Mouse (Mus musculus) MEL (cell line): ENCODE measurements around the gene Tpp1.

ENCODE experiments used
- CTCF ChIP-seq, 3 experiments: IDR thresholded peaks in 2 of 3; conservative IDR thresholded peaks in 1 of 3; 2 replicates each; pipeline ENCODE4 v1.5.1; 2011 to 2012; ENCODE audit warnings: low read length in 3 of 3, low read depth in 2 of 3, mild to moderate bottlenecking in 2 of 3, improper control_type of control experiment in 1 of 3, inconsistent platforms in 1 of 3, mixed read lengths in 1 of 3, moderate library complexity in 1 of 3; ENCODE audit not compliant: control insufficient read depth in 1 of 3, insufficient read depth in 1 of 3, poor library complexity in 1 of 3, severe bottlenecking in 1 of 3
- EP300 ChIP-seq, 2 experiments: IDR thresholded peaks; 2 replicates each; pipeline ENCODE4 v1.6.1; 2011; ENCODE audit warnings: improper control_type of control experiment in 2 of 2, low read length in 2 of 2, low read depth in 1 of 2, mild to moderate bottlenecking in 1 of 2
- GATA1 ChIP-seq: IDR thresholded peaks from 2 replicates; pipeline ENCODE4 v1.6.1; 2011; ENCODE audit warnings: low read depth, low read length, improper control_type of control experiment
- KAT2A ChIP-seq: conservative IDR thresholded peaks from 2 replicates; pipeline ENCODE4 v1.6.1; 2012; ENCODE audit warnings: low read depth, low read length, improper control_type of control experiment, inconsistent platforms
- MEF2A ChIP-seq: IDR thresholded peaks from 2 replicates; pipeline ENCODE4 v1.6.1; 2014; ENCODE audit warnings: low read depth, mild to moderate bottlenecking, inconsistent platforms, low read length, improper control_type of control experiment; ENCODE audit not compliant: poor library complexity, insufficient replicate concordance, severe bottlenecking; ENCODE audit errors: extremely low read depth
- POLR2A ChIP-seq, 2 experiments: IDR thresholded peaks; 2 replicates each; pipeline ENCODE4 v1.6.1; 2011 to 2012; ENCODE audit warnings: low read length in 2 of 2, mild to moderate bottlenecking in 2 of 2, control low read depth in 1 of 2, improper control_type of control experiment in 1 of 2, low read depth in 1 of 2, moderate library complexity in 1 of 2; ENCODE audit not compliant: control insufficient read depth in 1 of 2, insufficient read depth in 1 of 2, poor library complexity in 1 of 2
- ZKSCAN1 ChIP-seq: IDR thresholded peaks from 2 replicates; pipeline ENCODE4 v1.6.1; 2012; ENCODE audit warnings: low read depth, mild to moderate bottlenecking, inconsistent platforms, low read length, improper control_type of control experiment, moderate library complexity

GRCm38 (mm10) chr7:105736911-105737521 lies 15.0 kb downstream of the Tpp1 start, which contains the start of gene Rrp8:
- TF ChIP-seq CTCF (IDR thresholded peaks at IDR 0.05 in 2 of 3, conservative IDR thresholded peaks at IDR 0.05 in 1 of 3; ENCODE audit: control insufficient read depth in 1 of 3, insufficient read depth in 1 of 3, low read depth in 2 of 3, low read length in 3 of 3, poor library complexity in 1 of 3, severe bottlenecking in 1 of 3) (no peak), MEF2A (no peak), GATA1 (no peak), KAT2A (no peak), ZKSCAN1 (no peak), EP300 (IDR thresholded peaks at IDR 0.05; ENCODE audit: low read depth in 1 of 2, low read length in 2 of 2) (no peak), POLR2A (IDR thresholded peaks at IDR 0.05; ENCODE audit: control insufficient read depth in 1 of 2, insufficient read depth in 1 of 2, low read depth in 1 of 2, low read length in 2 of 2, poor library complexity in 1 of 2) (no peak)
